Mouse (Mus musculus) bone marrow macrophage, adult 2 months (primary cell): ENCODE measurements at regions not wholly inside any gene's neighbourhood (a gene's known extent, or its start where the extent isn't known, plus 50 kb on each side); places are given as distances from the start of the nearest gene placed in this dataset.

Experiments
- CTCF ChIP-seq: IDR thresholded peaks from 2 replicates; pipeline ENCODE4 v1.5.1; 2012; ENCODE audit warnings: low read depth, mild to moderate bottlenecking, low read length, moderate library complexity
- POLR2A ChIP-seq: IDR thresholded peaks from 2 replicates; pipeline ENCODE4 v1.6.1; 2012; ENCODE audit warnings: mild to moderate bottlenecking, low read depth, low read length, borderline replicate concordance

DNA sequence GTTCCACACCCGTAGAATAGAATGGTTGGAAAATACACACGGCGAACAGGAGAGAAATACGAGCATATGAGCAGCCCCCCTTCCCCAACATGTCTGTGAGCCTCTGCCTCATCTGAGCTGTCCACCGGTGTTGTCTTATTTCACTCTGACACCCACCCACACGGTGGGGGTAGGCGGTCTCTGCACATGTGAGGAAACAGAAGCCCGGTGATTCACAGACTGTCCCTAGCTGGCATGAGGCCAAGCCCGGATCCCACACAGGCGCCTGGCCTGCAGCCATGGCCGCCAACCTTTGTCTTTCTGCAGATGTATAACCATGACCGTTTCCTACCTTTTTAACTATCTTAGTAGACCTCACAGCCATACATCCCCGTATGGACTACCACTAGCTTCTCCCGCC is 99.5 kb upstream of the Lhx5 start:
- no peak for TF ChIP-seq CTCF
- TF ChIP-seq POLR2A = no peak
